Mouse (Mus musculus): ENCODE measurements at regions not wholly inside any gene's neighbourhood (a gene's known extent, or its start where the extent isn't known, plus 50 kb on each side); places are given as distances from the start of the nearest gene placed in this dataset.

DNA sequence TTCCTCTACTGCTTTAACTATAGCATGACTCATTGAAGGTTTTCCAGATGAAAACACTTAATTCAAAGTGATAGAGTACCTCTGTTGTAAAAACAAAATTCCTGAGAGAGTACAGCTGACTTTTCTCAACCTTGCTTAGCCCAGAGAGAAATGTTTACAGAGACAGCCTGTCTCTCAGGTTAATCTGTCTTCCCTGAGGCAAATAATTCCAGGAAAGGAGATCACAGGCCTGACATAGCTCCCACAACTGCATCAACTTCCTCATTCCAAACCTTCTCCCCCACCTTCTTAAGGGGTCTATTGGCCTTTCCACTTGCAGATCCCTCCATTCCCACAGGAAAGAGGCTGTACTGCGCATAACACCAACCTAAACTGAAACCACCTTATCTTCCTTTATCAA, 586.1 kb upstream of the Impad1 start:
- DNase-seq: no peak

DNA sequence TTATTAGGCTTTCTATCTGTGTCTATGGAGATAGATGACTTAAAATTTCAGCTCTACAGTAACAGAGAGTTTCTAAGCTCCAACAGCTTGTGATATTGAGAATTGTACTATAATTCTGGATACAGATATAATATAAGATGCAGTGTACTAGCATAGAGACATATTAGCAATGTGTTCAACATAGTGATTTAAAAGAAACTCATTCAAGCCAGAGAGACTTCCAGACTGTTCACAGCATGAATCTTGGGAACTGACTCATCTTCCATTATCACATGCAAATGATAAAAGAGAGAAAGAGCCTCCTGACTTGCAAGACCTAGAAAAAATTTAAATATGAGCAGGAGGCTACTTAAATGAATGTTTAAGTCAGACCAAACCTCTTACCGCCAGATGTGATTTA, 565.1 kb upstream of the Impad1 start:
- DNase-seq: no peak

DNA sequence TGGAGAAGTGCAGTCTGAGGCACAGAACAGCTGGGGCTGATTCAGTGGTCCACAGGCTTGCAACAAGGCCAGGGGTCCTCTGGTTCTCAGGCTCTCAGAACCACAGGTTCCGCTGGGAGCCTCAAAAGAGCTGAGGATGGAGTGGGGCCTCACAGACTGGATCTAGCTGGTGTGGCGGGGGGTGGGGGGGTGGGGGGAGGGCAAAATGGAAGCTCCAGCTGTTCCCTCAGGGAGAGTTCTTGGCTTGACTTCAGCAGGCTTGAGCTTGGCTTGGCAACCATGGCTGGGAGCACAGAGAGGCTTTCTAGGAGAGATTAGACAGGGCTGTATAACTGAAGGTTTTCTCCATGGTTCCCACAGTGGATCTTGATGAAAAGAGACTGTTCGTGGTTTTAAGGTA, 553.1 kb upstream of the Impad1 start:
- DNase-seq: peak; percentile 32

DNA sequence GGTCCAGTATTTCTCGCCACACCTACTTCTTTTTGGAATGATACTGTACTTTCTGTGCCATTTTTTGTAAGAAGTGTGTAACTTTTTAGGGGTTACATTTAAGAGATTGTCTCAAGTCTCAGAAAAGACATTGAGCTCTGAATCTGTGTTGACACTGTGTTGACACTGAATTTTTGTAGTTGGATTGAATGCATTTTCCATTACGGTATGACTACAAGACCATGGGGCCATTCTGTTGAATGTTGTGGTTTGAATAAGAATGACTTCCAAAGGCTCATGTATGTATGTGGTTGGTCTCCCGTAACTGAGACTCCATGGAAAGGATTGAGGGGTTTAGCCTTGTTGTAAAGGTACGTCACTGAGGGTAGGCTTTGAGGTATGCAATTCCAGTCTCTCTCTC, 551.6 kb upstream of the Impad1 start:
- no peak for DNase-seq

DNA sequence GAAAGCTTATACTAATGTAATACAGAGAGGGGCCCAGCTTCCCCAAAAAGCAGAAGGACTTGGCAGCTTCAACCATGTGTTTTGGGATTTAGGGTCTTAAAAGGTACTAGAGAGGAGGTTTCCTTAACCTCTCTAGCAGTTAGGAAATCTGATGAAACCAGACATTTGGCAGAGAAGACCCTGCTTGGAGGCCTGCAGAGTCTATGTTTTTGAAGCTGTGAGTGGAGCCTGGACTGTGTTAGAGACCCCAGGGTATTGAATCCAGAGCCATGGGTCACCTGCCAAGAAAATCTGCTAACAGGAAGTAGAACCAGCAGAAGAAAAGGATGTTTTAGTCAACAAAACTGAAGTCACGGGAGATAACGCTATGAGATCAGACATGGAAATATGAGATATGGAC, 551.2 kb upstream of the Impad1 start:
- DNase-seq: peak; percentile 11

- no peak for DNase-seq
Measured at GRCm38 (mm10) chr4:5337158-5337896, 544.2 kb upstream of the Impad1 start.

DNA sequence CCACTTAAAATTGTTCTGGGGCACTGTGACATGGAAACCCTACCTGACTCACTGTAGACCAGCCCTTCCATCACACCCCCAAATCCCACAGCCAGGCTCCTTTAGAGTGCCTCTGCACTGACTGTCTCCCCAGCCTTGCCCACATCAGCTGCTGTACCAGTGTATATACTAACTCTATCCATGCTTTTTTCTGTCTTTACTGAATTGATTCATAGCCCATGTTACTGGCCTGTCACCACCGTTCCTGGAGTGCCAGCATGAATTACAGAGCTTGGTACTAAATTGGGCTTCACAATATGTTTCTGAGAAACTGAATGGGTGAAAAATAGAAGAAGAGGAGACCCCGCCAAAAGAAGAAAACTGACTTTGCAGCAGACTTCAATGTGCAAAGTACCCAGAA, 541.9 kb upstream of the Impad1 start:
- DNase-seq: no peak

- DNase-seq: no peak
Measured at GRCm38 (mm10) chr4:5328497-5329194, 535.5 kb upstream of the Impad1 start.

- no peak for DNase-seq
Measured at GRCm38 (mm10) chr4:5327171-5327661, 534.1 kb upstream of the Impad1 start.

DNA sequence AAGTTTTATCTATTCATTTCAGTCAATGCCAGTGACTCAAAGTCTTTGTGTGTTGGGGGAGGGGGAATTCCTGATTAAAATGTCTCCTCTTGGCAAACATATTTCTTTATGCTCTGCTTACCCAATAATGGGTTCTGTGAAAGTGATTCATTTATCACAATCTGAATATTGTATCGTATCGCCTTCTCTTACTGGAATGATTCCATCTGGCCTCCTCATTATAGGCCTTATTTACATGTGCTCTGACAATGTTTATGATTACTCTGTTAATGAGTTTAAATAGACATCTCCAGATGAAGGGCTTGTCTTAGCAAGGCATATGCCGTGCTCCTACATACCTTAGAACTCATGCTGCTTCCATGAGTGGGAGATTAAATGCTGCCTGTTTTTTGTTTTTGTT, 508.3 kb upstream of the Impad1 start:
- no peak for DNase-seq

DNA sequence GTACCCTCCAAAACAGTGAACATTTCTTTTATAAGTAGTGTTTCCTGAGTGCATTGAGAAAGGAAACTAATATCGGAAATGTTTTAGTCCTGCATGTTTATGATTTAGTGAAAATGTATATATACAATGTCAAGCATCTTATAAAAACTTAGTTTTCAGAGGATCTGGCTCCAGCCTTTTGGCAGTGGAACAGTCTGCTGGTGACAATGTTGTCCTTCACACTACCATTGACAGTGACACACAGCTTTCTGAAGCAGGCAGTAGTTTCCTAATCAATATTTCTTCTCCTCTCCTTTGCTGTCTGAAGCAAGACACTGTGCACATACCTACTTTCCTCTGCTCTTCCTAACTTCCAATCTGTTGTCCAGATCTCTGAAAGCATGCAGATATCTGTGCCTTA, 507.9 kb upstream of the Impad1 start:
- DNase-seq: no peak

- no peak for DNase-seq
Measured at GRCm38 (mm10) chr4:5299208-5299607, 506.1 kb upstream of the Impad1 start.

DNA sequence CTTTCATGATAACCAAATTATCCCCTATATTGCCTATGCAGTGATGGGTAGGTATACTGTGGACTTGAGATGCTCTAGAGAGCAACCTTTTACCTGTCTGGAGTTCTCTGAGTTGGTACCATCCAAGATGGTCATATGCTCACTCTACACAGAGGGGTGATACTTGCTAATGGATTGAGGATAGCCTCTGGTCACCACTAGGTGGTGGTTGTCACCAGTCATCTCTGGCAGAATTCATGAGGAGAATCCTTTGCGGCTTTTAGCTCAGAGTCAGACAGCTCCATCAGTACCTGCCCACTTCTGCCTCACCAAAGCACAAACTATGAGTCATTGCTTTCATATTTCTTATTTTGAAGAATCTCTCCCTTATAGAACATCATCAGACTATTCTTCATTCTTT, 500.9 kb upstream of the Impad1 start:
- DNase-seq: no peak

DNA sequence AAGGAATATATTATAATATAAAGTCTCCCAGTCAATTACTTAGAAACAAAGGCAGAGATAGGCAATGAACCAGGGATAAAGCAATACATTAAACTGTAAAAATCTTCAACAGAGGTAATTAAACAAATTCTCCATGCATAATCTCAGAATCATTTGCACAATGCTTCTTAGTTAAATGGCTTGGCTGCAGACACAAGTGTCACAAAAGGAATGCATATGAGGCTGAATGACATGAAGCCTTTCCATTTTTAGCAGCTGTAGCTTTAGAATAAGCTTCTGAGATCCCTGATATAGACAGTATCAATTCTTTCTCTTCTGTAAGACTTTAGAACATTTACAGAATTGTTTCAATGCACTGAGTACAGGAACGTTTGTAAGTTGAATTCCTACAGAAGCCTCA, 483.0 kb upstream of the Impad1 start:
- no peak for DNase-seq
